Mouse (Mus musculus): ENCODE results near the gene Elane. TPM values are rescaled to one million over a fixed set of nuclear protein-coding genes. Genes with fewer than 3 reads are reported as not detected.

Gene Elane
- polyA plus RNA-seq, 1 experiment: not detected

DNA sequence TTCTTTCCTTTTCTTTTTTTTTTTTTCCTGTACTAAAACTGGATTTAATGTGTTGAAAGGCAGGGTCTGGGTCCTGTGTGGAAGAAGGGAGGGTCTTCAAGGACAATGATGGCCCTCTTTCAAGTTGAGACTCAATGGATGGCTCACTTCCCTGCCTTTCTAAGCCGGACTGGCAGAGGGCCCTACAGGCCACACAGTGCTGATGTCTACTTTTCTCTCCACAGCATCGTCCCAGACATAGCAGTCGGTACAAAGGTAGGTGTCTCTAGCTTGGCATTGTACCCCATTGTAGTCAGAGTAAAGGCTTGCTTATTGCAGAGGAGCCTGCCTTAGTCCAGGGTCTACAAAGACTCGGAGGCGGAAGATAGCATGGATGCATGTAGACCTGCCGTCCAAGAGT, 29.8 kb upstream of the Elane start:
- Histone ChIP-seq H3K4me3 (ENCODE audit: insufficient read depth, poor library complexity, severe bottlenecking) (peak overlapping the region; percentile 87), H3K79me3 (ENCODE audit: low read depth) (peaks cover 71% of the 10 kb centered on the region), H3ac (ENCODE audit: control insufficient read depth, insufficient read length, low read depth) (peak overlapping the region; percentile 81), H3K79me2 (ENCODE audit: control insufficient read depth, insufficient read depth) (peaks cover 88% of the 10 kb centered on the region), H3K27me3 (ENCODE audit: control insufficient read depth, insufficient read depth, insufficient read length) (no peaks in the 10 kb centered on the region), H3K36me3 (ENCODE audit: control insufficient read depth, insufficient read depth) (peaks cover 56% of the 10 kb centered on the region)
- TF ChIP-seq CEBPB (IDR thresholded peaks at IDR 0.05; ENCODE audit: low read depth) (no peak), USF1 (IDR thresholded peaks at IDR 0.05; ENCODE audit: low read depth) (no peak), CTCF (IDR thresholded peaks at IDR 0.05; ENCODE audit: control insufficient read depth, insufficient read depth, insufficient read length) (no peak), MYOD1 (IDR thresholded peaks at IDR 0.05; ENCODE audit: control insufficient read depth, insufficient read length, low read depth) (no peak), MAX (IDR thresholded peaks at IDR 0.05) (no peak), MYOG (IDR thresholded peaks at IDR 0.05; ENCODE audit: control insufficient read depth, extremely low read depth, insufficient read length) (no peak), FOSL1 (IDR thresholded peaks at IDR 0.05; ENCODE audit: insufficient read depth, low read length, poor library complexity, severe bottlenecking) (no peak)

GRCm38 (mm10) chr10:79856704-79857451, 29.2 kb upstream of the Elane start:
- peaks cover 62% of the 10 kb centered on the region for H3K36me3 ChIP-seq (ENCODE audit: control insufficient read depth, insufficient read depth)
- no peaks in the 10 kb centered on the region for H3K27me3 ChIP-seq (ENCODE audit: control insufficient read depth, insufficient read depth, insufficient read length)
- TF ChIP-seq USF1 (IDR thresholded peaks at IDR 0.05; ENCODE audit: low read depth) (no peak), FOSL1 (IDR thresholded peaks at IDR 0.05; ENCODE audit: insufficient read depth, low read length, poor library complexity, severe bottlenecking) (no peak), MAX (IDR thresholded peaks at IDR 0.05) (no peak), CEBPB (IDR thresholded peaks at IDR 0.05; ENCODE audit: low read depth) (no peak), CTCF (IDR thresholded peaks at IDR 0.05; ENCODE audit: control insufficient read depth, insufficient read depth, insufficient read length) (no peak), MYOD1 (IDR thresholded peaks at IDR 0.05; ENCODE audit: control insufficient read depth, insufficient read length, low read depth) (no peak), MYOG (IDR thresholded peaks at IDR 0.05; ENCODE audit: control insufficient read depth, extremely low read depth, insufficient read length) (no peak)
- peak overlapping the region; percentile 87 for H3K4me3 ChIP-seq (ENCODE audit: insufficient read depth, poor library complexity, severe bottlenecking)
- H3ac ChIP-seq (ENCODE audit: control insufficient read depth, insufficient read length, low read depth): peak overlapping the region; percentile 81
- peaks cover 88% of the 10 kb centered on the region for H3K79me2 ChIP-seq (ENCODE audit: control insufficient read depth, insufficient read depth)
- peaks cover 76% of the 10 kb centered on the region for H3K79me3 ChIP-seq (ENCODE audit: low read depth)

GRCm38 (mm10) chr10:79857452-79857811, 28.6 kb upstream of the Elane start:
- H3K27me3 ChIP-seq (ENCODE audit: control insufficient read depth, insufficient read depth, insufficient read length): no peaks in the 10 kb centered on the region
- TF ChIP-seq CTCF (IDR thresholded peaks at IDR 0.05; ENCODE audit: control insufficient read depth, insufficient read depth, insufficient read length) (no peak), USF1 (IDR thresholded peaks at IDR 0.05; ENCODE audit: low read depth) (no peak), CEBPB (IDR thresholded peaks at IDR 0.05; ENCODE audit: low read depth) (no peak), FOSL1 (IDR thresholded peaks at IDR 0.05; ENCODE audit: insufficient read depth, low read length, poor library complexity, severe bottlenecking) (no peak), MAX (IDR thresholded peaks at IDR 0.05) (no peak), MYOD1 (IDR thresholded peaks at IDR 0.05; ENCODE audit: control insufficient read depth, insufficient read length, low read depth) (no peak), MYOG (IDR thresholded peaks at IDR 0.05; ENCODE audit: control insufficient read depth, extremely low read depth, insufficient read length) (no peak)
- peaks cover 68% of the 10 kb centered on the region for H3K36me3 ChIP-seq (ENCODE audit: control insufficient read depth, insufficient read depth)
- H3K79me2 ChIP-seq (ENCODE audit: control insufficient read depth, insufficient read depth): peaks cover 88% of the 10 kb centered on the region
- peaks cover 75% of the 10 kb centered on the region for H3K79me3 ChIP-seq (ENCODE audit: low read depth)
- H3K4me3 ChIP-seq (ENCODE audit: insufficient read depth, poor library complexity, severe bottlenecking): peak overlapping the region; percentile 87
- H3ac ChIP-seq (ENCODE audit: control insufficient read depth, insufficient read length, low read depth): peak overlapping the region; percentile 81

DNA sequence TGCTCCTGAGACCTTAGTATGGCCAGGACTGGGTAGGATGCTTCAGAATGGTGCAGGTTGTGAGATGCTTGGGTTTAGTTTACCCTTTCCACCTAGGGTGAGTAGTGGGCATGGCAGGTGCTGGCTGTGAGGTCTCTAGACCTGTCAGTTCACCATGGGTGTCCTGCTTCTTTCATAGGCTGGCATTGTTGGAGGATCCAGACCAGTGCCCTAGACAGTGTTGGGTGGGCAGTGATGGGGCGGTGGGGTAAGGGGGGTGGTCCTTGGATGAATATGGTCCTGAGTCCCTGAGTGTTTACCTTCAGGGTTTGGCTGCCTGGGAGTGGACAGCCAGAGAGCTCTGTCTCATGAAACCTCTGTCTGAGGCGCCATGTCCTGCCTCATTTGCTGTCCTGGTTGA, 28.2 kb upstream of the Elane start:
- H3ac ChIP-seq (ENCODE audit: control insufficient read depth, insufficient read length, low read depth): peak overlapping the region; percentile 2
- H3K79me3 ChIP-seq (ENCODE audit: low read depth): peaks cover 72% of the 10 kb centered on the region
- H3K79me2 ChIP-seq (ENCODE audit: control insufficient read depth, insufficient read depth): peaks cover 86% of the 10 kb centered on the region
- H3K4me3 ChIP-seq (ENCODE audit: insufficient read depth, poor library complexity, severe bottlenecking): peak overlapping the region; percentile 87
- no peaks in the 10 kb centered on the region for H3K27me3 ChIP-seq (ENCODE audit: control insufficient read depth, insufficient read depth, insufficient read length)
- TF ChIP-seq FOSL1 (IDR thresholded peaks at IDR 0.05; ENCODE audit: insufficient read depth, low read length, poor library complexity, severe bottlenecking) (no peak), CTCF (IDR thresholded peaks at IDR 0.05; ENCODE audit: control insufficient read depth, insufficient read depth, insufficient read length) (no peak), MYOD1 (IDR thresholded peaks at IDR 0.05; ENCODE audit: control insufficient read depth, insufficient read length, low read depth) (no peak), USF1 (IDR thresholded peaks at IDR 0.05; ENCODE audit: low read depth) (no peak), MYOG (IDR thresholded peaks at IDR 0.05; ENCODE audit: control insufficient read depth, extremely low read depth, insufficient read length) (no peak), CEBPB (IDR thresholded peaks at IDR 0.05; ENCODE audit: low read depth) (no peak), MAX (IDR thresholded peaks at IDR 0.05) (no peak)
- peaks cover 72% of the 10 kb centered on the region for H3K36me3 ChIP-seq (ENCODE audit: control insufficient read depth, insufficient read depth)

DNA sequence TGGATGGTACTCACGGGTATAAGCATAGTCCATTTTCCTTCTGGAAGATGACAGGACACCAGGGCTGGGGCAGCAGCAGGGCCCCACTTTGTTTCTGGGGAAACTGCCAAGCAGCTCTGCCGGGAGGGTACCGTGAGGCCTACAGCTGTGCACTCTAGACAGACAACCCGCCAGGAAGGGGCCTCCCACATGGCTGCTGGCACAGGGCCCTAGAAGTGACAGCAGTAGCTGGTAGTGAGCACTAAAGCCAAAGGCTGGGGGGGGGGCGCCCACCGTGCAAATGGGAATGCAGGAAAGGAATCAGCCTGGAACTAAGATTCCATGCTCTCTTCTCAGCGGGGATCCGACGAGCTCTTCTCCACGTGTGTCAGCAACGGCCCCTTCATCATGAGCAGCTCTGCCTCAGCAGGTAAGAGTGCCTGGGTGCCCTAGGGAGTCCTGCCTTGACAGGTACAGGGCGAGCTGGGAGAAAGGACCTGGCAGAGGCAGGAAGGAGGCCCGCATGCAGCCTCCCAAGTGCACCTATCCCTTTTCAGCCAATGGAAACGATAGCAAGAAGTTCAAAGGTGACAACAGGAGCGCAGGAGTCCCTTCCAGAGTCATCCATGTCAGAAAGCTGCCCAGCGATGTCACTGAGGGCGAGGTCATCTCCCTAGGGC, 27.5 kb upstream of the Elane start:
- no peak overlapping the region for H3ac ChIP-seq (ENCODE audit: control insufficient read depth, insufficient read length, low read depth)
- no peaks in the 10 kb centered on the region for H3K27me3 ChIP-seq (ENCODE audit: control insufficient read depth, insufficient read depth, insufficient read length)
- peaks cover 79% of the 10 kb centered on the region for H3K36me3 ChIP-seq (ENCODE audit: control insufficient read depth, insufficient read depth)
- H3K79me3 ChIP-seq (ENCODE audit: low read depth): peaks cover 71% of the 10 kb centered on the region
- TF ChIP-seq MAX (IDR thresholded peaks at IDR 0.05) (no peak), MYOD1 (IDR thresholded peaks at IDR 0.05; ENCODE audit: control insufficient read depth, insufficient read length, low read depth) (no peak), USF1 (IDR thresholded peaks at IDR 0.05; ENCODE audit: low read depth) (no peak)
- H3K4me3 ChIP-seq (ENCODE audit: insufficient read depth, poor library complexity, severe bottlenecking): no peak overlapping the region
- H3K79me2 ChIP-seq (ENCODE audit: control insufficient read depth, insufficient read depth): peaks cover 83% of the 10 kb centered on the region
